Mouse (Mus musculus): ENCODE measurements around the gene Fgfrl1. TPM values are rescaled to one million over a fixed set of nuclear protein-coding genes. Genes with fewer than 3 reads are reported as not detected.
A peak's percentile ranks its signal among the peaks of the same experiment; 100 is the strongest.

Fgfrl1 gene
- polyA plus RNA-seq, 1 experiment from 2014 or later, result 21.2 TPM

- no peaks in the 10 kb centered on the region for H3K9me3 ChIP-seq (ENCODE audit: control insufficient read depth, low read length)
- no peaks in the 10 kb centered on the region; the same call in 1 of the 2 replicates for H3K4me1 ChIP-seq (replicated peaks; ENCODE audit: control insufficient read depth, insufficient read depth)
- no peak for DNase-seq (ENCODE audit: low spot score)
- H3K4me2 ChIP-seq (replicated peaks; ENCODE audit: low read depth), result no peak overlapping the region
- H3K27me3 ChIP-seq (ENCODE audit: control insufficient read depth, insufficient read depth, low read length), result no peaks in the 10 kb centered on the region
- H3K36me3 ChIP-seq (ENCODE audit: control insufficient read depth, insufficient read depth, low read length), result no peaks in the 10 kb centered on the region
- TF ChIP-seq CTCF (IDR thresholded peaks at IDR 0.05; ENCODE audit: low read depth) (no peak), EP300 (optimal IDR thresholded peaks at IDR 0.05) (no peak)
- no peak for ATAC-seq (ENCODE audit: low FRiP score, low TSS enrichment)
- no peak overlapping the region for H3K4me3 ChIP-seq (ENCODE audit: low read depth, low read length)
- H3K9ac ChIP-seq (ENCODE audit: low read length), result 0 out of 2 replicates have a peak overlapping the region, but pooled peaks have one; percentile 4
- peak overlapping the region; percentile 69; the same call in 1 of the 2 replicates for H3K27ac ChIP-seq (replicated peaks)
- WGBS, result 74% methylated on average over 3 of the region's 3 CpGs
Measured at GRCm38 (mm10) chr5:108696542-108696941, 4.4 kb downstream of the Fgfrl1 start.

DNA sequence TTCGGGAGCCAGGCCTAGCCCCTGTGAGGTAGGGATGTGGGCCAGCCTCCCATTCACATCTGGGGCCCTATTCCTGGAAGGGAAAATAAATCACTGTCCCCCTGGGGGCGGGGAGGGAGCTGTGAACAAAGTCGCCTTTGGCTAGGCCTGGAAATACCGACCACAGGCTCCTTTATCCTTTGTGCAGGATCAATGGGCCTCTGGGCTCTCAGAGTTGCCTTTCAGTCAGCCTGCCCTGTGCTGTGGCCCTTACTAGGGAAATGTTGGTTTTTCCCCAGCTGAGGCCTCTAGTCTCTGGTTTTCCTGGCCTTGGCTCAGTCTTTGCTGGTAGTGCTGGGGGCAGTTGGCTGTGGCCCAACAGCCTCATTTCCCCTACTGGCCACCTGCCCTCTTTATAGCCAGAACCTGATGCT is 5.2 kb downstream of the Fgfrl1 start:
- H3K4me3 ChIP-seq (ENCODE audit: low read depth, low read length), result no peak overlapping the region
- 38% methylated on average over 4 of the region's 4 CpGs for WGBS
- H3K9ac ChIP-seq (ENCODE audit: low read length), result peak overlapping the region; percentile 41; the same call in 1 of the 2 replicates
- H3K36me3 ChIP-seq (ENCODE audit: control insufficient read depth, insufficient read depth, low read length), result no peaks in the 10 kb centered on the region
- H3K4me2 ChIP-seq (replicated peaks; ENCODE audit: low read depth), result no peak overlapping the region
- H3K27me3 ChIP-seq (ENCODE audit: control insufficient read depth, insufficient read depth, low read length), result no peaks in the 10 kb centered on the region
- H3K4me1 ChIP-seq (replicated peaks; ENCODE audit: control insufficient read depth, insufficient read depth), result no peaks in the 10 kb centered on the region; the same call in 1 of the 2 replicates
- H3K27ac ChIP-seq (replicated peaks), result peak overlapping the region; percentile 69
- DNase-seq (ENCODE audit: low spot score) (no peak), ATAC-seq (ENCODE audit: low FRiP score, low TSS enrichment) (no peak)
- TF ChIP-seq EP300 (optimal IDR thresholded peaks at IDR 0.05) (no peak), CTCF (IDR thresholded peaks at IDR 0.05; ENCODE audit: low read depth) (no peak)
- H3K9me3 ChIP-seq (ENCODE audit: control insufficient read depth, low read length), result no peaks in the 10 kb centered on the region

DNA sequence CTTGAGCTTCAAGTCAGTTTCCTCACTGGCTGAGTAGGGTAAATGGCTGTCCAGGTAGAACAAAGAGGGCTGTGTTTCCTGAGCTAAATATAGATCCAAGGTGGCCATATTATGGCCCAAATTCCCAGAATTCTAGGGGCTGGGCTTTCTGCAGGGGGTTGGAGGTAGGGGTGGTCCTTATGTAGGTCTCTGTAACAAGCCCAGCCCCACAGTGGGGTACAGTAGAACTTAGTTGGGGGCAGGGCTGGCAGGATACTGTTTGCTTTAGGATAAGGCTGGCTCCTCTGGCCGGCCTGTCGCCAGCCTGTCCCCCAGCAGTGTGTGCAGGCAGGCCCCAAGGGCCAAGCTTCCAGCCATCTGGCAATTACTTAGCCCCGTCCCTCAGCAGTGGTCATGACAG is 8.2 kb downstream of the Fgfrl1 start:
- peak overlapping the region; percentile 88 for H3K27ac ChIP-seq (replicated peaks)
- TF ChIP-seq EP300 (optimal IDR thresholded peaks at IDR 0.05), result no peak
- no peak for TF ChIP-seq CTCF (IDR thresholded peaks at IDR 0.05; ENCODE audit: low read depth)
- H3K4me1 ChIP-seq (replicated peaks; ENCODE audit: control insufficient read depth, insufficient read depth), result 0 out of 2 replicates have a peak, but pooled peaks cover 2% of the 10 kb centered on the region
- H3K4me3 ChIP-seq (ENCODE audit: low read depth, low read length), result no peak overlapping the region
- H3K9ac ChIP-seq (ENCODE audit: low read length), result peak overlapping the region; percentile 23; the same call in 1 of the 2 replicates
- no peaks in the 10 kb centered on the region for H3K9me3 ChIP-seq (ENCODE audit: control insufficient read depth, low read length)
- ATAC-seq (ENCODE audit: low FRiP score, low TSS enrichment) (peak; percentile 87), DNase-seq (ENCODE audit: low spot score) (peak; percentile 79)
- H3K36me3 ChIP-seq (ENCODE audit: control insufficient read depth, insufficient read depth, low read length), result peaks cover under 1% of the 10 kb centered on the region; the same call in 1 of the 2 replicates
- H3K27me3 ChIP-seq (ENCODE audit: control insufficient read depth, insufficient read depth, low read length), result no peaks in the 10 kb centered on the region
- 29% methylated on average over 3 of the region's 3 CpGs for WGBS
- H3K4me2 ChIP-seq (replicated peaks; ENCODE audit: low read depth), result no peak overlapping the region

- 0 out of 2 replicates have a peak, but pooled peaks cover 2% of the 10 kb centered on the region for H3K4me1 ChIP-seq (replicated peaks; ENCODE audit: control insufficient read depth, insufficient read depth)
- peak overlapping the region; percentile 88 for H3K27ac ChIP-seq (replicated peaks)
- DNase-seq (ENCODE audit: low spot score), result no peak
- H3K4me2 ChIP-seq (replicated peaks; ENCODE audit: low read depth), result no peak overlapping the region
- no peaks in the 10 kb centered on the region for H3K27me3 ChIP-seq (ENCODE audit: control insufficient read depth, insufficient read depth, low read length)
- H3K9me3 ChIP-seq (ENCODE audit: control insufficient read depth, low read length), result no peaks in the 10 kb centered on the region
- 78% methylated on average over 10 of the region's 10 CpGs for WGBS
- no peak for ATAC-seq (ENCODE audit: low FRiP score, low TSS enrichment)
- no peak overlapping the region for H3K9ac ChIP-seq (ENCODE audit: low read length)
- peaks cover 8% of the 10 kb centered on the region; the same call in 1 of the 2 replicates for H3K36me3 ChIP-seq (ENCODE audit: control insufficient read depth, insufficient read depth, low read length)
- TF ChIP-seq CTCF (IDR thresholded peaks at IDR 0.05; ENCODE audit: low read depth) (no peak), EP300 (optimal IDR thresholded peaks at IDR 0.05) (no peak)
- no peak overlapping the region for H3K4me3 ChIP-seq (ENCODE audit: low read depth, low read length)
Measured at GRCm38 (mm10) chr5:108701341-108702021, 9.3 kb downstream of the Fgfrl1 start.

- H3K4me2 ChIP-seq (replicated peaks; ENCODE audit: low read depth), result no peak overlapping the region
Measured at GRCm38 (mm10) chr5:108703754-108704626, 11.8 kb downstream of the Fgfrl1 start.

More at GRCm38 (mm10) chr5:108703754-108704626, 11.8 kb downstream of the Fgfrl1 start:
- no peaks in the 10 kb centered on the region for H3K9me3 ChIP-seq (ENCODE audit: control insufficient read depth, low read length)
- 69% methylated on average over 12 of the region's 12 CpGs for WGBS
- TF ChIP-seq EP300 (optimal IDR thresholded peaks at IDR 0.05) (no peak), CTCF (IDR thresholded peaks at IDR 0.05; ENCODE audit: low read depth) (no peak)
- DNase-seq (ENCODE audit: low spot score), result peak; percentile 61
- H3K4me3 ChIP-seq (ENCODE audit: low read depth, low read length), result no peak overlapping the region
- H3K9ac ChIP-seq (ENCODE audit: low read length), result no peak overlapping the region
- H3K36me3 ChIP-seq (ENCODE audit: control insufficient read depth, insufficient read depth, low read length), result peaks cover 8% of the 10 kb centered on the region; the same call in 1 of the 2 replicates
- peak; percentile 19 for ATAC-seq (ENCODE audit: low FRiP score, low TSS enrichment)
- no peaks in the 10 kb centered on the region for H3K27me3 ChIP-seq (ENCODE audit: control insufficient read depth, insufficient read depth, low read length)
- H3K27ac ChIP-seq (replicated peaks), result no peak overlapping the region
- H3K4me1 ChIP-seq (replicated peaks; ENCODE audit: control insufficient read depth, insufficient read depth), result 0 out of 2 replicates have a peak, but pooled peaks cover 2% of the 10 kb centered on the region
